In the genomic region with DNA sequence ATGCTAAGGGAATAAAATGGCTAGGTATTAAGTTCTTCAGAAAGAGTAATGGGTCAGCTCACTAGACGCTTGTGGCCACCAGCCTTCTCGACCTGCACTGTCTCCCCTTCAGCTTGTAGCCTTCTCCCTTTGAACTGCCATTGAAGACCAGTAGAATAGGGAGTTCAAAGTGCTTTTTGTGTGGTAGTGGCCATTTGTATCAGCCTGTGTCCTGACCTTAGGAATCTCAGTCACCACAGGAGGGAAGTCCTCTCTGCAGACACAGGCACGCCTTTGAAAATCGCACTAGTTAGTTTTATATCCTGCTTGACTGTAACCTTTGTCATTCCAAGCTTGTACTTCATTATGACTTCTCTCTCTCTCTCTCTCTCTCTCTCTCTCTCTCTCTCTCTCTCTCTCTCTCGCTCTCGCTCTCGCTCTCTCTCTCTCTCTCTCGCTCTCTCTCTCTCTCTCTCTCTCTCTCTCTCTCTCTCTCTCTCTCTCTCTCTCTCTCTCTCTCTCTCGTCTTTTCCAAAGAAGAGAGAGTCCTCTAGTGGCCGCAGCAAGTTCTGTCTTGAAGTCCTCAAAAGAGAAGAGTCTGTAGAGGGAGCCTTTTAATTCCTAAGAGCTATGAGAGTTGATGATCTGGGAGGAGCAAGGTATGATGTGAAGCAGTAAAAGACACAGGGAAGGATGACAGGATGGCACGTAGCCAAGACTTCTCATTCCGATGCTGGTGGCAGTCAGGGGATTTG, we compare ENCODE assay signal across 8 mouse cellular contexts.
A peak's percentile ranks its signal among the peaks of the same experiment; 100 is the strongest.
DNase-seq lines count a peak whose midpoint lies in the region; ATAC-seq and TF ChIP-seq lines count a peak whose summit lies in the region.

No protein-coding gene starts in this region.

- TF ChIP-seq POLR2A in olfactory bulb, adult 2 months (IDR thresholded peaks at IDR 0.05; ENCODE audit: insufficient read depth, low read depth, low read length) = no peak

- peak; percentile 78 for DNase-seq in 416B (ENCODE audit: low read depth)
- DNase-seq in adrenal gland, postnatal 36 days = peak; percentile 35 to 64
- DNase-seq in fat pad, adult 2 months (ENCODE audit: extremely low read depth, low read depth, low spot score) = peak; percentile 26

- no peaks in the 10 kb centered on the region for H3K27me3 ChIP-seq in heart, embryonic 14.5 days (ENCODE audit: control insufficient read depth, insufficient read depth, low read length)
- H3K27me3 ChIP-seq in kidney, embryonic 16.5 days (ENCODE audit: insufficient read depth, low read length) = no peaks in the 10 kb centered on the region
- H3K27me3 ChIP-seq in limb, embryonic 15.5 days = no peaks in the 10 kb centered on the region

- 30% methylated on average over 7 of the region's 12 CpGs for WGBS in heart, embryonic 14.5 days
- 15% methylated on average over 7 of the region's 12 CpGs for WGBS in kidney, embryonic 16.5 days
- WGBS in limb, embryonic 15.5 days = 23% methylated on average over 7 of the region's 12 CpGs
- 16% methylated on average over 9 of the region's 12 CpGs for WGBS in olfactory bulb, adult 2 months

- H3K9me3 ChIP-seq in heart, embryonic 14.5 days (ENCODE audit: control insufficient read depth, low read length) = no peaks in the 10 kb centered on the region
- no peaks in the 10 kb centered on the region for H3K9me3 ChIP-seq in kidney, embryonic 16.5 days (ENCODE audit: low read length)
- no peaks in the 10 kb centered on the region for H3K9me3 ChIP-seq in limb, embryonic 15.5 days

- H3K4me3 ChIP-seq in heart, embryonic 14.5 days (ENCODE audit: control insufficient read depth in 1 of 2, insufficient read depth in 1 of 2, low read depth in 1 of 2, low read length in 2 of 2) = peak overlapping the region; percentile 8 to 19; a peak in 3 of 4 replicates
- peak overlapping the region; percentile 19; the same call in 1 of the 2 replicates for H3K4me3 ChIP-seq in kidney, embryonic 16.5 days (ENCODE audit: low read length)
- peak overlapping the region; percentile 13 for H3K4me3 ChIP-seq in limb, embryonic 15.5 days
- H3K4me3 ChIP-seq in olfactory bulb, adult 2 months (ENCODE audit: insufficient read depth, low read depth, low read length) = no peak overlapping the region

- H3K27ac ChIP-seq in heart, embryonic 14.5 days (replicated peaks in 1 of 2; ENCODE audit: control insufficient read depth in 1 of 2, insufficient read depth in 1 of 2, low read depth in 2 of 2, low read length in 2 of 2) = no peak overlapping the region
- no peak overlapping the region for H3K27ac ChIP-seq in kidney, embryonic 16.5 days (ENCODE audit: low read length)
- no peak overlapping the region for H3K27ac ChIP-seq in limb, embryonic 15.5 days
- no peak overlapping the region for H3K27ac ChIP-seq in olfactory bulb, adult 2 months (ENCODE audit: insufficient read depth, low read depth, low read length)

- peaks cover 0 to 2% of the 10 kb centered on the region in 2 experiments; a peak in 1 of 4 replicates for H3K4me1 ChIP-seq in heart, embryonic 14.5 days (ENCODE audit: control insufficient read depth in 2 of 2, insufficient read depth in 2 of 2, low read length in 2 of 2)
- 0 out of 2 replicates have a peak, but pooled peaks cover 2% of the 10 kb centered on the region for H3K4me1 ChIP-seq in kidney, embryonic 16.5 days (ENCODE audit: insufficient read depth, low read length)
- H3K4me1 ChIP-seq in limb, embryonic 15.5 days = no peaks in the 10 kb centered on the region
- no peaks in the 10 kb centered on the region for H3K4me1 ChIP-seq in olfactory bulb, adult 2 months (ENCODE audit: control insufficient read depth, insufficient read depth, low read length)

- 0 out of 2 replicates have a peak, but pooled peaks have one; percentile 35 for TF ChIP-seq CTCF in olfactory bulb, adult 2 months (IDR thresholded peaks at IDR 0.05; ENCODE audit: insufficient read depth, low read depth, low read length)

- peak overlapping the region; percentile 53 for H3K4me2 ChIP-seq in heart, embryonic 14.5 days (ENCODE audit: low read length)
- peak overlapping the region; percentile 42 for H3K4me2 ChIP-seq in kidney, embryonic 16.5 days (replicated peaks; ENCODE audit: low read depth, low read length)
- H3K4me2 ChIP-seq in limb, embryonic 15.5 days = peak overlapping the region; percentile 34

- no peaks in the 10 kb centered on the region for H3K36me3 ChIP-seq in heart, embryonic 14.5 days (ENCODE audit: control insufficient read depth, insufficient read depth, low read length)
- H3K36me3 ChIP-seq in kidney, embryonic 16.5 days (ENCODE audit: insufficient read depth, low read length) = no peaks in the 10 kb centered on the region
- H3K36me3 ChIP-seq in limb, embryonic 15.5 days = no peaks in the 10 kb centered on the region

- H3K9ac ChIP-seq in heart, embryonic 14.5 days (ENCODE audit: low read length) = peak overlapping the region; percentile 58; the same call in 1 of the 2 replicates
- 0 out of 2 replicates have a peak overlapping the region, but pooled peaks have one; percentile 37 for H3K9ac ChIP-seq in kidney, embryonic 16.5 days (replicated peaks; ENCODE audit: low read length)
- no peak overlapping the region for H3K9ac ChIP-seq in limb, embryonic 15.5 days

- no peak for ATAC-seq in heart, embryonic 14.5 days (ENCODE audit: insufficient number of reproducible peaks, insufficient read depth, low FRiP score, low read depth)
- ATAC-seq in kidney, embryonic 16.5 days (ENCODE audit: low FRiP score, low TSS enrichment) = peak; percentile 59
- peak; percentile 10; the same call in 1 of the 2 replicates for ATAC-seq in limb, embryonic 15.5 days (ENCODE audit: insufficient number of reproducible peaks, low FRiP score, low TSS enrichment, low read depth)
- ATAC-seq in erythroblast, adult 5-6 weeks (replicated peaks; ENCODE audit: low FRiP score, poor library complexity, severe bottlenecking) = no peak

Comparison
In these comparisons a context has a peak if more than half of its experiments do, and no peak if none do; other contexts are left out.
1. DNase-seq: peak in every context shown above with its lines; median percentile 78 in 416B; 50 in adrenal gland, postnatal 36 days; 26 in fat pad, adult 2 months.
2. ATAC-seq: peak in kidney, embryonic 16.5 days (single experiment) and limb, embryonic 15.5 days (single experiment); none in heart, embryonic 14.5 days (single experiment) and erythroblast, adult 5-6 weeks (single experiment).
3. Peak in every context shown above with its lines, with median percentiles within 50 percentile points of each other: H3K4me2 ChIP-seq.